Mouse (Mus musculus) urinary bladder, postnatal 25 days (tissue): Measurements from ENCODE around the gene Kif3a.
A peak's percentile ranks its signal among the peaks of the same experiment; 100 is the strongest.

ENCODE experiments used
- DNase-seq: peaks from one replicate; pipeline ENCODE4 v3.0.0; 2022; ENCODE audit warnings: low spot score

The Kif3a gene

GRCm38 (mm10) chr11:53567224-53568014 is at the start of gene Kif3a:
TSS of gene Kif3a (plus strand) at chr11:53567379.
- peak; percentile 93 for DNase-seq

DNA sequence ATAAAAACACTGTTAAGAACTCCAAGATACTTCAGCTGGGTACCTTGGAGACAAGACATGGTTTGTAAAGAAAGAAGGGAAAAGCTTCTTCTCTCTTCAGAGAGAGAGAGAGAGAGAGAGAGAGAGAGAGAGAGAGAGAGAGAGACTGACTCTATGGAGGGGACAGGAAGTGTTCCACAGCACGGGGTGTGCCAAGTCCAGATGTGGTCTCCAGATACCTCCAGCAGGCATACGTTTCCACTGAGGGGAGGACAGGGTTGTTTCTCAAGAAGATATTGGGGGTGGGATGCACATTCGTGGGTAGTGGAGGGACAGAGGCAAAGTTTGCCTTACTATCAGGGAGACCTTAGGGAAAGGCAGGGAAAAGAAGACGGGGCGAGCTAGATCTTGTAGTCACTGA is 48.4 kb upstream of the Kif3a start:
- no peak for DNase-seq

- peak; percentile 63 for DNase-seq
Observed at GRCm38 (mm10) chr11:53519207-53520121, 47.7 kb upstream of the Kif3a start, which contains the start of gene Sept8. TSS of gene Sept8 (plus strand) at chr11:53519257.

DNA sequence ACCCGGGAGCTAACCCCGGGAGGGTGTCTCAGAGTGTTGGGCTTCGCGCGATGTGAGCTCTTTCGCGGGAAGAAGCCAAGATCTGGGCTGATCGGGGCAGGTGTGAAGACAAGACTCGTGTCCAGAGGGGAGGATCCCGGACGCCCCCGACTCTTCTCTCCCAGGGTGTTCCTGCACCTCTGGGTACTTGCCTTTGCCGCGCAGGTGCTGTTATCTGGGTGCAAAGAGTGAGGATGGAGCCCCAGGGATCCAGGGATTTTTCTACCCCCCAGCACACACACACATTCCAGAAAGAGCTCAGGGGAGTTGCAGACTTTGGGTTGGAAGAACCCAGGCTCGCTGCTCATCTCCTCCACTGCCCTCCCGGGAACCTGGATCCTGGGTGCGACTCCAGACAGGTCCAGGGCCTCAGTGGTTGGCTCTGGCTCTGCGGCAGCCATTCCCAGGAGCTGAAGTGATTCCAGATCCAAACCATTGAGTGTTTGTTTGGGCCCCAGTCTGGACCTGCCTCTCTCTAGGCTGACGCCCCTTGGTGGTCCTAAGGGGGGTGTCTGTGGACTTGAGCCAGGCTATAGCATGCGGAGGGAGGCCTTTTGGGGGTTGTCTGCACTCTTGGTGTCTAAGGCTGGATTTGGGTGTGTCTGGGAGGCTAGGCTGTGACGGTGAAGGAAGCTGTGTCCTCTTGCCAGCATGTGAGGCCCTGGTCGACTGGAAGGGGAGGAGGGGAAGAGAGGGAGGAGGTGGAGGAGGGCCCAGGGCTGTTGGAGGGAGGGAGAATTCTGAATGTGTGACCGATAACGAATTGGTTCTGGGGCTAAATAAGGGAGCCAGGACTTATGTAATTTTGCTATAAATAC is 46.8 kb upstream of the Kif3a start:
- peak; percentile 47 for DNase-seq

DNA sequence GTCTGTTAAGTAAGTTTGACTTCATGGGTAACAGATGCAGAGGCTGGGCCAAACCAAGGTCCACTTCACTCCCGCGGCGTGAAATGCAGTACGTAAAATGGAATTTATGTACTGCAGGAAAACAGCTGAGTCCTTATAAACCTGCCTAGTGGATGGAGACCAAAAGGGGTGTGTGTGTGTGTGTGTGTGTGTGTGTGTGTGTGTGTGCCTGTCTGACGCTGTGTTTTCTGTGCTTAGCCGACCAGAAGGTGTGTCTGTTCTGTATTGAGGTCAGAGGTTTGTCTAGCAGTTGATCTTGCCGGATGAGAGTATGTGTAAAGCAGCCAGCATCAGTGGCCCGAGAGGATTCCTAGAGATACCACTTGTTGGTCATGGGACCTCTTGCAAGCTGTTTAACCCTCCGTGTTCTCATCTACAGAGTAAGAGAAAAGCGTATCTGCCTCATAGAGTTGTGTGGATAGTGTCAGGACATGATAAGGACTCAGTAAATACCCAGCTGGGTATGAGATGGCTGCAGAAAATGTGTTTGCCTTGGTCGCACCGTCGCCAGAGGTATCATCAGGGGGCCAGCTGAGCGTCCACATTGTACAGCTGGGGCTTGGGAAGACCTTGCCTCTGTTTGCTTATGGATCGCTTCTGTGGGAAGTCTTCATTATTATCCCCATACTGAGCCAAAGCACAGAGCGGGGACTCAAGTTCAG is 45.9 kb upstream of the Kif3a start:
- no peak for DNase-seq

DNA sequence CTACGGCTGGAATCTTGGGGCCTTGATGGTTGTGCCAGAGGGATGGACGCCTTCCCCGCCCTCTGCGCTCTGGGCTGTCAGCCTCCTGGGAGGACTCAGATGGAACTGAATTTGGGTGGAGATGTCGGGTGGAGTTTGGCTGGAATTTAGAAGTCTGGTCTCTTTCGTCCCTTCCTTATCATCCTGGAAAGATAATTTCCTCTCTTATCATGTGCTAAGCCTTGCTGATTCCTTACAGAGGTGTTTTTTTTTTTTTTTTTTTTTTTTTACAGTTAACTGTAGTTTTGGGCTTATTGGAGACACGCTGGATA is 45.4 kb upstream of the Kif3a start:
- peak; percentile 22 for DNase-seq

GRCm38 (mm10) chr11:53522362-53522761 is 44.8 kb upstream of the Kif3a start:
- DNase-seq = no peak

GRCm38 (mm10) chr11:53522930-53523329 is 44.2 kb upstream of the Kif3a start:
- no peak for DNase-seq

DNA sequence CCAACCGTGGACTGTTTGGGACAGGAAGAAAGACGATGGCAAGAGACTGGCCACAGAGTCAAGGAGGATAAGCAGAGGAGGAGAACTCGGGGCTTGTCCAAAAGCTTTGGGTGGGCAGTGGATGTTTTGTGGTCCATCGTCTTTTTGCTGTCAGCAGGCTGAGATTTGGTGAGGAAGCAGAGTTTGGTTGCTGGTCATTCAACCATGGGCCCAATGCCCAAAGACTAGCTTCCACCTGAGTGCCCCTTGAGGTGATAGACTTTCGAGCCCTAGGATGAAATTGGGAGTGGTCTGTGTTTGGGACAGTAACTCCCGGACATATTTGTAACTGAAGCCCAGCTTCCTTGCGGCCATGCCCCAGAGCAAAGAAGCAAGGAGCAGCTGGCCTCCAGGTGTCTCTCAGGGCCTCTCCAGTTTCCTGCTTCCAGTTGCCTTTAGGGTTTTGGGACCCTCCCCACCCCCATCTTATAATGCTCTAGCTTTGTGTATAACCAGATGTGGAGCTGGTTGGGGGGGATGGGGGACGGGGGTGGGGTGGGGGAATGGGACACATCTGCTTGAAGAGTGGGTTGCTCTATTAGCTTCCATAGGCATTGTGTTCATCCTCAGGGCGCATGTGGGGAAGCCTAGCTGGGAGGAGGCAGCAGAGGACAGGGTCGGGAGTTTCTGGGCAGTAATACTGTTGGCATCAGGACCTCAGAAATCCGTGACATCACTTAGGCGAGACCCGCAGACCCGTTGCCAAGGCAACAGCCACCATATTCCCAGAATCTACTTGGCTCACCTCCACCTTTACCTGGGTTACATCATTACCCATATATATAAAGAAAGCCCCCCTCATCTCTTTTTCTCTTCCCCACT is 43.4 kb upstream of the Kif3a start:
- DNase-seq = no peak

- DNase-seq = no peak
Observed at GRCm38 (mm10) chr11:53524905-53525304, 42.3 kb upstream of the Kif3a start.

GRCm38 (mm10) chr11:53525461-53525860 is 41.7 kb upstream of the Kif3a start:
- no peak for DNase-seq

- no peak for DNase-seq
Observed at GRCm38 (mm10) chr11:53528397-53529252, 38.6 kb upstream of the Kif3a start.

- DNase-seq = peak; percentile 36
Observed at GRCm38 (mm10) chr11:53529253-53529557, 38.0 kb upstream of the Kif3a start.

DNA sequence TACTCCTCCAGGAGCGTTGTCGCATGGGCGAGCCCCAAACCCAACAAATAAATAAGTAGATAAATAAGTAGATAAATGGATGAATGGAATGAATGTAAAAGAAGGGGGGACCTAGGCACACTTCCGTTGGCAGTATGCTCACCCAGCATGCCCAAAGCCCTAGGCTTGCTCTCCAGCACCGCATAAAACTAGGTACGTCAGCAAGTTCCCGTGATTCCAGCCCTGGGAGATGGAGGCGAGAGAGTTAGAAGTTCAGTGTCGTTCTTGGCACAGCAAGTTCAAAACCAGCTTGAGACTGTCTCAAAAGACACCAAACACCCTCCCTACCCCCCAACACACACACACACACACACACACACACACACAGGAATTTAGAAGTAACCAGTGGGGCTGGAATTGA is 37.2 kb upstream of the Kif3a start:
- no peak for DNase-seq

DNA sequence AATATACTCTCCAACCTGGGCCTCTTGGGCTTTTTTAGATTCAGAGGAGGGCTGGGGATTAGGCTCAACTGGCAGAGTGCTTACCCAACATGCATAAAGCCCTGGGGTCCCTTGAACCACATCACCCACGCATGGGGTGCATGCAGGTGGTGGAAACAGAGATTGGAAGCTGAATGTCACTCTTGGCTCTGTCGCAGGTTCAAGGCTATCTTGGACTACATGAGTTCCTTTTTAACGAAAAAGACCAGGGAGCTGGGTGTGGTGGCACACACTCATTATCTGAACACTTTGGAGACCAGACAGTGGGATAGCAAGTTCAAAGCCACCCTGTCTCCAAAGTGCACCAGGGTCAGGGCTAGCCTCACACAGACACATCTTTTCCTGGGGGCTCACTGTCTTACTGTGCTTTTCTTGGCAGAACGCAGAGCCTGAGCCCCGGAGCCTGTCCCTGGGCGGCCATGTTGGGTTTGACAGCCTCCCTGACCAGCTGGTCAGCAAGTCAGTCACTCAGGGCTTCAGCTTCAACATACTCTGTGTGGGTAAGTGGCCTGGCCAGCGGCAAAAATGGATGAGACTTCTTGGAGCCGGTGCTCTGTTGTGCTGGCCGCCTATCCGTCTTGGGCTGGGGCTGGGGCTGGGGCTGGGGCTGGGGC is 35.5 kb upstream of the Kif3a start:
- DNase-seq = no peak

DNA sequence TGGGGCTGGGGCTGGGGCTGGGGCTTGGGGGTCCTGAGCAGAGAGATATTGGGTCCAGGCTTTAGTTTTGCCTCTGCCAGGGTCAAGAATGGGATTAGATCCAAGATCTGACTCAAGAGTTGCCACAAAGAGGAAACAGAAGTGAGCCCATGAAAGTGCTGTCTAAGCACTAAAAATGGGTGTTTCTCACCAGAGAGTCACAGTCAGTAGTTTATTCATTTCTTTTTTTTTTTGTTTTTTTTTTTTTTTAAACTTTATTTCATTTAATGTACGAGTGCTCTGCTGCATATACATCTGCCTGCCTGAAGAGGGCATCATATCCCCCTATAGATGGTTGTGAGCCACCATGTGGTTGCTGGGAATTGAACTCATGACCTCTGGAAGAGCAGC is 35.0 kb upstream of the Kif3a start:
- DNase-seq = no peak

DNA sequence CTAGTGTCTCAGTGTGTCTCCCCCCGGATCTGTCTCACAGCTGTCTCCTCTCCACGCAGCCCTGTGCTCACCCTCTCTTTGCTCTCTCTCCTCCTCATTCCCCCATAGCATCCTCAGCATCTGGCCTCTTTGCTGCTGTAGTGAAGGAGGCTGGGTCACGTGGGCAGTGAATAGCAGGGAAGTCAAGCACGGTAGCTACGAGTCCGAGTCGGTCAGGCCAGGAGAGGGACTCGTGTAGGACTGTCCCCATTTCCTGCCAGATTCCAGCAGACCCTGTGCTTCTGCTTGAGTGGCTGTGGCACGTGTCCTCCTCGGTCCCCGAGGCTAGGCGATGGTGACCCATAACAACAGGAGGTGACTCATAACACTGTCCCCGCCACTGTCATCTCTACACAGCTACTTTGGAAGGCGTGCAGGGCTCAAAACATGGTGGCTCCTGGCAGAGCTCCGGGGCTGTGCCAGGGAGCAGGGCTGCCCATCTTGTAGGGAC is 28.1 kb upstream of the Kif3a start:
- no peak for DNase-seq

DNA sequence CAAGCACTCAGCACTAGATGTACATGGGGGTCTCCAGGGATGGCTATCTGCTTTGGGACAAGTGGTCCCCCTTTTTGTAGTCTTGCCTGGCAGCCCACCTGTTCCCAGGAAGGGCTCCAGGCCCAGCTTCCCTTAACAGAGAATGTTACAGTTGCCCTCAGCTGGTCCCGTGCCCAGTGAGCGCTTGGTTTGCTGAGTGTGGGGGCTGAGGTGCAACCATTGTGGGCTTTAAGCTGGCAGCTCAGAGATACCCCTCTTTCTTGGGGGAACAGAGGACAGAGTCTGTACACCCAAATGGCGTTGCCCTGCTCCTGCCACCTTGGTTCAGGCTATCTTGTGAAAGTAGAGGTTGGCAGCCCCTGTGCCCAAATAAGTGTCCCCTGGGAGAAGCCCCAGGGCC is 26.8 kb upstream of the Kif3a start:
- DNase-seq = no peak

DNA sequence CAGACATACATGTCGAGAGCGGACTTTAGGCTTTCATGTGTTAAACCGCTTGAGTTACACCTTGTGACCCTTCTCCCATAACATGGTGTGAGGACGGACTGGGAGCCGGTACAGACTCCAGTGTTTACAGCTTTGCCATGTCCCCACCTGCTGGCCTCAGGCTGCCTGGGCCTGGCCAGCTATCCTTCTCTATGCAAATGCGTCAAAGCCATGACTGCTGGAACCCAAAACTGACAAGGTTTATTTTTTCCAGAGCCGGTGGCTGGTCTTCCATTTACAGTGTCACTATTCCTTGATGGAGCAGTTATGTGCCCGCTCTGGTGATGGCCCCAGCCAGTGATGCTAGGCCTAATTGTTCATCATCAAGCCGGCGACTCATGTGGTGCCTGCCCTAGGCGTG is 26.0 kb upstream of the Kif3a start:
- no peak for DNase-seq
